Mouse (Mus musculus) T-cell, adult 2 months (primary cell): ENCODE results near the gene Gm17018.
"Not testable (repeated sequence)": the region's sequence is repeated elsewhere in the genome, so short reads cannot be mapped to it uniquely, and the experiment has no call there.

Experiments used
- DNase-seq: peaks from one replicate; pipeline ENCODE4 v3.0.0; 2022; ENCODE audit warnings: low spot score

Gene Gm17018

DNA sequence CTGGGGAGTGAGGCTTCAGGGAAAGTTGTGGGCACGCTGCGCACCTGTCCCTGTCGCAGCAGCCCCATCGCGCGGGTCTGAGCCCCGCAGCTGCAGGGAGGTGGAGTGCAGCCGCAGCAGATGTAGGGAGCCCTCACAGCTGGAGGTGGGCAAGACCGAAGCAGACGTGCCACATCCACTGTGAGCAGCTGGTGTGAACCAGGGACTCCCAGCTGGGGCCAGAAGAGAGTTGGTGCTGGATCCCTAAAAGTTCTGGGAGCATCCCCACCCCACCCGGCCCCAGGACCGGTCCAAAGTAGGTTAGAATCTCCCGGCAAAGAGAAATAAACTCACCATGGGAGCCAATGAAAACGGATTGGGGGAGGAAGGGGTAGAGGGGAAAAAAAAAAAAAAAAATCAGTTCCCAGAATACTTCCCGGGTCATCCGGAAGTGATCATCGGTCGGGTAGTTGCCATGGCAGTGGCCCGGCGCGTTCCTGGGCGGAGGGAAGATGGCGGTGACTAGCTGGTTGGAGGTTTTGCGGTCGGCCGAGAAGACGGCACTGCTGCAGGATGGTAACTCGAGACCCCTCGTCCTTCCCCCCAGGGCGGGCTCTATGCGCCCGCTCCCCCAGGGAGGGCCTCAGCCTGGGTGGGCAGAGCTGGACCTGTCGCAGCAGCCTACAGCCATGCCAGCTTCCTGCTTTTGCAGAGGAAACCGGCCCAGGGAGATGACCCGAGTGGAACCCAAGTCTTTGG lies at the start of gene Gm17018, which contains the start of gene Poll:
Gene Gm17018, plus strand, starts transcription at position 463 of the 738 bp plus-strand sequence.
Gene Poll, minus strand, starts transcription at position 379 of the 738 bp plus-strand sequence.
- peak; percentile 83 for DNase-seq

DNA sequence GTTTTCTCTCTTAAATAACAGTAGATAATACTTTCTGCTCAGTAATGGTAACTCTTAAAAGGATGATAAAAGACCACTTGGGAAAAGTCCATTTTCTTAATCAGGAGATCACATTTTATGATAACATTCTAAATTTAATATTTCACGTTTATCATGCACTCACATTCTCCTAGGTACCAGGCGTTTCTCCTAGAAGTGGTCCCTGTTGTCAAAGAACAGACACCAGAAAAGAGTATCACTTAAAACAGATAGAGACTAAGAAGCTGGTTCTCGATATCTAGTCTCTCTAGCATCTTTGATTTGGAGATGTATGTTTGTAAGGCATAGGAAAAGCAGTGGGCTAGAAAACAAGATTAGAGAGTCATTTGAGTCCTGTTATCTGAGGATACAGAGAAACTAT lies 49.7 kb upstream of the Gm17018 start:
- no peak for DNase-seq

GRCm38 (mm10) chr19:45511406-45511805 lies 49.0 kb upstream of the Gm17018 start:
- no peak for DNase-seq

DNA sequence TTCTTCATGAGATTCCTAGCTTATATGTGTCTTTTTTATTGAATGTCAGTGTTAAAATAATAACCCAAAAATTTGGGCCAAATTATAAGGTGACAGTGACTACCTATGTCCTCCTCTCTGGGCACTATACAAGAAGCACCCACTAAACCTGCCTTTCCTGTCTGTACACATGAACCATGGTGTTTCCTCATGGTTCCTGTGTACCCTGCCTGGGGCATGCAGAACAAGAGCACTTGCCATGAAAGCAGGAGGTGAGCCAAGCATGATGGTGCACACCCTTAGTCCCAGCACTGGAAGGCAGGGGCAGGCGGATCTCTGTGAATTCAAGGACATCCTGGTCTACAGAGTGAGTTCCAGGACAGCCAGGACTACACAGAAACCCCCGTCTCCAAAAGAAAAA lies 45.1 kb upstream of the Gm17018 start:
- no peak for DNase-seq

DNA sequence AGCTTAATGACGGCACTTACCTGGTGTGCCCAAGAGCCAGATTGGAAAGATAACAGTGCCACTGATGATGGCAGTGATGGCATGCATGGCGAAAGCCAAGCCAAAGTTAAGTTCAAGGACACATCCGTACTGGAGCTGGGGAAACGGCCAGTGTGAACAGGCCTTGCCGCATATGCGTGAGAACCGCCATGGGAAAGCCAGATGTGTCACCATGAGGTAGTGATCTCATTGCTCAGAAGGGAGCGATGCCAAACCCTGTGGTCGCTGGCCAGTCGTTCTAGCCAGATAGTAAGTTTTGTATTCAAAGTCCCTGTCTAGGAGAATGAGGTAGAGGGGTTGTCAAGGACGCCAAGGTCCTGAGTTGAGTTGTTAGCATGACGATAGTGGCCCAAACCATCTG lies 44.2 kb upstream of the Gm17018 start:
- DNase-seq: no peak

- no peak for DNase-seq
These were observed 33.0 kb upstream of the Gm17018 start for GRCm38 (mm10) chr19:45527382-45527781.

GRCm38 (mm10) chr19:45527931-45528534 lies 32.4 kb upstream of the Gm17018 start:
- peak; percentile 65 for DNase-seq

DNA sequence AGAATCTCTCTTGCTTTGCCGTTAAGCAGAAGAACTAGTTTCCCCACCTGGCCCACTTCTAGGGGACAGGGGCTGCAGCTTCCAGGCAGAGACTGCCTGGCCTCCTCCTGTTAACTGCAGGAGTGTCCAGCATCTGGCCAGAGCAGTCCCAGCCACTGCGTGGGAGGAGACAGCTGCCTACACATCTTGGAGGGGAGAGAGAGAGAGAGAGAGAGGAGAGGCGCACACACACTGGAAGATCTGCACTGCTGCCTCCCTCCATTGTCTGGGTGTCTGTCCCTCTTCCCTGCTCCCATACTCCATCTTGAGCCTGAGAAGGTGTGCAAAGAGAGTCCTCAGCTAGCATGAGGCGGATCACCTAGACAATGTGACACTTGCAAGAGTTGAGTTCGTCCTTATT lies 31.1 kb upstream of the Gm17018 start:
- DNase-seq: no peak

DNA sequence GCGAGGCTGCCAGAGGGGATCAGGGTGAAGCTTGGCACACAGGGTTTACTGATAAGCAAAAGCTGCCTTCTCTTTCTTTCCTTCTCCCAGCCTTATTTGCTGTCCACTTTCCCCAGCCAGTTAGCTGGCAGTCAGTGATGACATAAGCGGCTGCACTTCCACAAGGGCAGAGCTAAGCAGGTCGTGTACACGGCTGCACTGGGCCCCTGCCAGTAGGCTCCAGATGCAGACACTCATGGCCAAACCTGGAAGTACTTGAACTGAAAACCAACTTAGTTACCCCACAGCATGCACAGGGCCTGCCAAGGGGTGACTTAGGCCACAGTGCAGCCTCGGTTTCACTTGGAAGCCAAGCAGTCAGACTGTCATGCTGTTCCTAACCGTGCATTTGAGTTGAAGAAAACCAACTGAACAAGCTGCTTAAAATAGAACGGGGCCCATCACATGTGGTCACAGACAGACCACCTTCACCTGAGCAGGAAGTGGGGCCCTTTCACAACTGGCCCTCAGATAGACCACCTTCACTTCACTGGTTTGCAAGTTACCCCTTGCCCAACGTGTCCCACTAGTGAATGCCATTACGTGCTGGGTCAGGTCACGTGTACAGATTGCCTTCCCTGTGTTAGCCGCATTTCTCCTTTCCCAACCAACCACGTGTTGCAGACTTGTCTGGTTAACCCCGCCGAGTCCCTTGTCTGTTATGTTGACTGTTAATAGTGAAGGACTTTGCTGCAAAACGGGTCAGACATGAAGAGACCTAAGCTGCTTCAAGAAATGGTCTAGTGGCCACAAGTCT lies 30.0 kb upstream of the Gm17018 start:
- no peak for DNase-seq

- no peak for DNase-seq
These were observed 28.9 kb upstream of the Gm17018 start for GRCm38 (mm10) chr19:45531554-45531953.

GRCm38 (mm10) chr19:45533617-45534016 lies 26.8 kb upstream of the Gm17018 start:
- no peak for DNase-seq

GRCm38 (mm10) chr19:45535214-45535735 lies 25.1 kb upstream of the Gm17018 start:
- DNase-seq: no peak

GRCm38 (mm10) chr19:45535929-45536328 lies 24.5 kb upstream of the Gm17018 start:
- DNase-seq: no peak

DNA sequence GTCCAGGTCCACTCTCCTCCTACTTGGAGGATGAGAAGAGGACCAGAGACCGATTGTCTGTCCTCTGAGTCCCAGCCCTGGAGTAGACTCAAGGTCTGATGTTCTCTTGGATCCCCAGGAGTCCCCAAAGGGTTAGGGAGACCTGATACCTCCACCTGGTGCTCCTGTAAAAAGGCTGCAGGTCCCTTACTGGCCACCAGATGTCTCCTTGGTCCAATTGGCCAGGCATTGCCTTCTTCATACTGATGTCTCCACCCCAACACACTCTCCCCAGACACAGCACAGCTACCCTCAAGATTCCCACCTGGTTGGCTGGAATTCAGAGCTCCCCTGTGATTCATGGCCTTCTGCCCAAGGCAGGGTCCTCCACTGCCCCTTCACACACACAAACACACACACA lies 22.9 kb upstream of the Gm17018 start:
- DNase-seq: peak; percentile 37

DNA sequence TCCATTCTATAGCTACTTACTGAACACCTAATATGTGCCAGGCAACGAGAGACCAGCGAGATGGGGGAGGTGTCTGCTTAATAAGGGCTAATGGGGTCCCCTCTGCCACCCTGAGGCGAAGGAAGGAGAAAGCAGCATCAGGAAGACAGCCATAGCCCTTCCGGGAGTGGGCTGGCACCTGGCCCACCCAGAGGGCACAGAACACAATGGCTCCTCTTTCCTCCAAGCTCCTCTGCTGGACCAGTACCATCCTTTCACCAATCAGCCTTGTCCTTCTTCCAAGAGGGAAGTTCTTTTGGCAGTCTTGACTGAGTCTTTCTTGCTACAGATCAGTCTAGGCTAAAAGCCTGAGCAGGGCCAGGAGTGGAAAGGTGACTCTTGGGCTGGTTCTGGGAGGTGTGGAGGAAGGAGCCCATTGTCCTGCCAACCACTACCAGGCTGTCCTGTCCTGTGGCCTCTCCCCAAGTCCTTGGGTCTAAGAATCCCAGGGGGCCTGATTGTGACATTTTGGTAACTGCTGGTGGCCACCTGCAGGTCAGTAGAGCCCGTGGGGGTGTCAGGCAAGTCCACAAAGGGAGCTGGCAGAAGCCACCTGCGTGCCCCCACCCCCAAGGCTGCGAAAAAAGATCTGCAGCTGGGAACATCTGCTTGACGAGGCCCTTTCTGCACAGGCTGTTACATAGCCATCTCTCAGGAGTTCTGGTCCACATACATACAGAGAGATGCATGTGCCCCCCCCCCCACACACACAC lies 19.6 kb upstream of the Gm17018 start:
- DNase-seq: no peak

GRCm38 (mm10) chr19:45541409-45542041 lies 18.9 kb upstream of the Gm17018 start:
- DNase-seq: peak; percentile 18

DNA sequence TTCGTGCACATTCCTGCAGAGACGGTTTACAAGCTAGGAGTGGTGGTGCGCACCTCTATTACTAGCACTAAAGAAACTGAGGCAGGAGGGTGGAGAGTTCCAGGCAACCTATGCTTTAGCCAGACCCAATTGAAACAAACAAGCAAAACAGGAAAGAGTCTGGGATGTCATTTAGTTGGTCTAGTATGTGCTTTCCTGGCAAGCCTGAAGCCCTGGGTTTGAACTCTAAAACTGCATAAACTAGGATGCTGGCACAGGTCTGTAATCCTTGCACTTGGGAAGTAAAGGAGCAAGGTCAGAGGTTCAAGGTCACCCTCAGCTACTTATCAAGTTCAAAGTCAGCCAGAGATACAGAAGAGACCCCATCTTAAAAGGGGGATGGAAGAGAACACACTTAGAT lies 18.4 kb upstream of the Gm17018 start:
- no peak for DNase-seq

DNA sequence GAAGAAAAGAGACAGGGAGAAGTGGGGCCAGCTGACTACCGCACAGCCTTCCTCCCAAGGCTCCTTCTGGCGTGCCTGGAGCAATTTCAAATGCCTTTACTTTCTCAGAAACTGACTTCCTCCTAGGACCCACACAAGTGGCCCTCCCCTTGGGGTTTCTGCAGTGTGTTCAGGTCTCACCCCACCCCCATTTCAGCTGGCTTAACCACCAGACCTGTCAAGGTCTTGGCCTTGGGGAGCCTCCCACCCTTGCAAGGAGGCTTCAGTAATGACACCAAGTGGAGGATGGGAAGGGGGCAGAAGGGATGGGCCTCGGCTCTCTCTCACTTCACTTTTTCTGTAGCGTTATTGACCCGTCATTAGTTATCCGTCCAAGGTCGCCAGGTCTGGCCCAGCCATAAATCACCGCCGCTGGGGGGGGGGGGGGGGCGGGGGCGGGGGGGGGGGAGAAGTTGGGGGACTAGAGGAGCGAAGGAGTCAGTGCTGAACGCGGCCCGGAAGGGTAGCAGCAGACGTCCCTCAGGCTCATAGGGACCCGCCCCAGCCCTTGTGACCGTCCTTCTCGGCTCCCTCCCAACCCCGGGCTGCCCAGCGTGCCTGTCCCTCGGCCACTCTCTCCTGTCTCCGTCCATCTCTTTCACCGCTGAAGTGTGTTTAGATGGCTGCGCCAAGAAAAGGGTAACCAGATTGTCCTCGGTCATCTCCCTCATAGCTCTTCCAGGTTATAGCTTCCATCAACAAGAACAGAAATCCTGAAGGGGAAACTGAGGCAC lies 16.1 kb upstream of the Gm17018 start:
- peak; percentile 11 for DNase-seq

DNA sequence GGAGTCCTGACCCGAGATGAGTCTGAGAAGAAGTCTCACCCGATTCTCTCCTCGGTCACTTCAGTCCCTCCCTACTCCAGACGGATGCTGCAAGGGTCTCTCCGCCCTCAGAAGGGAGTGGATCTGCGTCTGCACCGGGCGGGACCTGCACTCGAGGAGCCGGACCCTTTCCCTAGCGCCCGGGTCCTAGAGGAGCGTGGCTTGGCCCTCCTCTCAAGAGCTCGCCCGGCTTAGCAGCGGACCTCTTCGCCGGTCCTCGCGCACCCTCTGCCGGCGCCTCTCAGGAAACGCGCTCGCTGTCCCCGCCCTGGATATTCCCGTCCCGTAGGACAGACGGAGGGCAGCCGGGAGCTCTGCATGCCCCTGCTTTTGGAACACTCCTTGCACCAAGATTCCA lies 15.5 kb upstream of the Gm17018 start:
- peak; percentile 66 for DNase-seq

DNA sequence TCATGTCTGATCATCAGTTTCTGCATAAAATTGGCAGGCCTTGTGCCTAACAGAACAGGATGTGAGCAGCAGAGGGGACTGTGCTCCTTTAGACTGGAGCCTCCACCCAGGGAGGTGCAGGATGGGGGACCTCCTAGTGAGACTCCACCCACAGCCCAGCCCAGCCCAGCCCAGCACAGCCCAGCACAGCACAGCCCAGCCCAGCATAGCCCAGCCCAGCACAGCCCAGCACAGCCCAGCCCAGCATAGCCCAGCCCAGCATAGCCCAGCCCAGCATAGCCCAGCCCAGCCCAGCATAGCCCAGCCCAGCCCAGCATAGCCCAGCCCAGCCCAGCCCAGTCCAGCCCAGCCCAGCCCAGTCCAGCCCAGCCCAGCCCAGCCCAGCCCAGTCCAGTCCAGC lies 12.2 kb upstream of the Gm17018 start:
- DNase-seq: not testable (repeated sequence)
